Mouse (Mus musculus) CH12.LX (cell line): Measurements from ENCODE around the gene S100pbp. TPM values are rescaled to one million over a fixed set of nuclear protein-coding genes. Genes with fewer than 3 reads are reported as not detected.

ENCODE experiments used
- DNase-seq: peaks from one replicate; pipeline ENCODE4 v3.0.0-alpha.2; 2013; ENCODE audit errors: extremely low read depth
- H3K27ac ChIP-seq: 2 replicates; pipeline ENCODE4 v1.5.1; 2012; ENCODE audit warnings: low read depth, mild to moderate bottlenecking, control low read depth, moderate library complexity; ENCODE audit not compliant: insufficient read depth
- H3K27me3 ChIP-seq: replicated peaks from 2 replicates; pipeline ENCODE3; 2012; ENCODE audit warnings: inconsistent platforms
- H3K36me3 ChIP-seq, 2 experiments: replicated peaks in 1 of 2; 2 replicates each; pipeline versions ENCODE3 to v1.6.1; 2012; ENCODE audit warnings: inconsistent platforms in 1 of 2, low read length in 1 of 2, mild to moderate bottlenecking in 1 of 2, mixed read lengths in 1 of 2, moderate library complexity in 1 of 2; ENCODE audit not compliant: control insufficient read depth in 1 of 2, insufficient read depth in 1 of 2
- H3K4me1 ChIP-seq, 2 experiments: 2 replicates each; pipeline ENCODE4 v1.6.1; 2012; ENCODE audit warnings: inconsistent platforms in 1 of 2, moderate library complexity in 1 of 2; ENCODE audit not compliant: insufficient read depth in 2 of 2, control insufficient read depth in 1 of 2
- H3K4me2 ChIP-seq: 2 replicates; pipeline ENCODE4 v1.6.1; 2012; ENCODE audit warnings: low read depth, mild to moderate bottlenecking, control low read depth; ENCODE audit not compliant: poor library complexity, insufficient read depth, severe bottlenecking
- H3K4me3 ChIP-seq, 3 experiments: fragments of 150-350 bp in 1 of 3; sonication (generic) in 1 of 3; replicated peaks in 1 of 3; 2 replicates each; pipeline versions ENCODE3 to v1.5.1; 2011 to 2012; ENCODE audit warnings: low read depth in 2 of 3, low read length in 2 of 3, mild to moderate bottlenecking in 2 of 3, moderate library complexity in 2 of 3, control low read depth in 1 of 3, improper control_type of control experiment in 1 of 3, inconsistent platforms in 1 of 3, mixed read lengths in 1 of 3; ENCODE audit not compliant: poor library complexity in 1 of 3
- H3K79me2 ChIP-seq: replicated peaks from 2 replicates; pipeline ENCODE4 v1.6.1; 2012; ENCODE audit warnings: mild to moderate bottlenecking, moderate library complexity; ENCODE audit not compliant: control insufficient read depth, poor library complexity, insufficient read depth, severe bottlenecking; ENCODE audit errors: extremely low read depth
- H3K9ac ChIP-seq: 2 replicates; pipeline ENCODE4 v1.6.1; 2012; ENCODE audit warnings: low read depth, mild to moderate bottlenecking, control low read depth, moderate library complexity; ENCODE audit not compliant: insufficient read depth
- H3K9me3 ChIP-seq: replicated peaks from 2 replicates; pipeline ENCODE3; 2012; ENCODE audit warnings: low read length, inconsistent platforms, mixed read lengths
- CHD1 ChIP-seq: IDR thresholded peaks from 2 replicates; pipeline ENCODE4 v1.6.1; 2012; ENCODE audit warnings: low read depth, low read length, improper control_type of control experiment, inconsistent platforms
- CHD2 ChIP-seq: IDR thresholded peaks from 2 replicates; pipeline ENCODE4 v1.6.1; 2011; ENCODE audit warnings: low read length, improper control_type of control experiment
- CTCF ChIP-seq, 2 experiments: IDR thresholded peaks in 1 of 2; conservative IDR thresholded peaks in 1 of 2; 2 replicates each; pipeline ENCODE4 v1.5.1; 2011 to 2012; ENCODE audit warnings: low read depth in 2 of 2, low read length in 2 of 2, improper control_type of control experiment in 1 of 2, inconsistent platforms in 1 of 2, mild to moderate bottlenecking in 1 of 2, moderate library complexity in 1 of 2
- E2F4 ChIP-seq: IDR thresholded peaks from 2 replicates; pipeline ENCODE4 v1.6.1; 2011; ENCODE audit warnings: low read depth, low read length, improper control_type of control experiment; ENCODE audit not compliant: insufficient replicate concordance
- ELF1 ChIP-seq: IDR thresholded peaks from 2 replicates; pipeline ENCODE4 v1.6.1; 2014; ENCODE audit warnings: low read depth, mild to moderate bottlenecking, inconsistent platforms, low read length, improper control_type of control experiment
- EP300 ChIP-seq: IDR thresholded peaks from 2 replicates; pipeline ENCODE4 v1.6.1; 2011; ENCODE audit warnings: low read length, improper control_type of control experiment
- ETS1 ChIP-seq: conservative IDR thresholded peaks from 2 replicates; pipeline ENCODE4 v1.6.1; 2012; ENCODE audit warnings: low read depth, mild to moderate bottlenecking, inconsistent platforms, low read length, improper control_type of control experiment, moderate library complexity
- IRF4 ChIP-seq: IDR thresholded peaks from 2 replicates; pipeline ENCODE4 v1.6.1; 2014; ENCODE audit warnings: low read depth, mild to moderate bottlenecking, inconsistent platforms, low read length, improper control_type of control experiment
- JUND ChIP-seq: conservative IDR thresholded peaks from 2 replicates; pipeline ENCODE4 v1.6.1; 2011; ENCODE audit warnings: low read depth, low read length, improper control_type of control experiment
- KAT2A ChIP-seq: IDR thresholded peaks from 2 replicates; pipeline ENCODE4 v1.6.1; 2012; ENCODE audit warnings: low read length, improper control_type of control experiment, inconsistent platforms; ENCODE audit not compliant: insufficient replicate concordance
- MAFK ChIP-seq: IDR thresholded peaks from 2 replicates; pipeline ENCODE4 v1.6.1; 2011; ENCODE audit warnings: low read length, improper control_type of control experiment; ENCODE audit not compliant: insufficient replicate concordance
- MAX ChIP-seq: IDR thresholded peaks from 2 replicates; pipeline ENCODE4 v1.6.1; 2011; ENCODE audit warnings: low read length, improper control_type of control experiment
- NELFE ChIP-seq: IDR thresholded peaks from 2 replicates; pipeline ENCODE4 v1.6.1; 2011; ENCODE audit warnings: low read depth, low read length, improper control_type of control experiment
- POLR2A ChIP-seq: IDR thresholded peaks from 2 replicates; pipeline ENCODE4 v1.6.1; 2011; ENCODE audit warnings: low read depth, mild to moderate bottlenecking, improper control_type of control experiment, low read length
- POLR2AphosphoS2 ChIP-seq: IDR thresholded peaks from 2 replicates; pipeline ENCODE4 v1.6.1; 2011; ENCODE audit warnings: low read depth, low read length, improper control_type of control experiment
- RCOR1 ChIP-seq: conservative IDR thresholded peaks from 2 replicates; pipeline ENCODE4 v1.6.1; 2012; ENCODE audit warnings: low read depth, mild to moderate bottlenecking, inconsistent platforms, low read length, improper control_type of control experiment
- SIN3A ChIP-seq: IDR thresholded peaks from 2 replicates; pipeline ENCODE4 v1.6.1; 2012; ENCODE audit warnings: low read length, improper control_type of control experiment, inconsistent platforms
- SMC3 ChIP-seq: IDR thresholded peaks from 2 replicates; pipeline ENCODE4 v1.6.1; 2011; ENCODE audit warnings: low read depth, low read length, improper control_type of control experiment
- TBP ChIP-seq: conservative IDR thresholded peaks from 2 replicates; pipeline ENCODE4 v1.6.1; 2011; ENCODE audit warnings: low read depth, low read length, improper control_type of control experiment
- UBTF ChIP-seq: IDR thresholded peaks from 2 replicates; pipeline ENCODE4 v1.6.1; 2012; ENCODE audit warnings: low read depth, mild to moderate bottlenecking, inconsistent platforms, low read length, improper control_type of control experiment, moderate library complexity
- USF1 ChIP-seq: IDR thresholded peaks from 2 replicates; pipeline ENCODE4 v1.6.1; 2014; ENCODE audit warnings: low read depth, mild to moderate bottlenecking, inconsistent platforms, low read length, improper control_type of control experiment
- ZC3H11A ChIP-seq: IDR thresholded peaks from 2 replicates; pipeline ENCODE4 v1.6.1; 2012; ENCODE audit warnings: low read depth, mild to moderate bottlenecking, inconsistent platforms, low read length, improper control_type of control experiment
- ZKSCAN1 ChIP-seq: IDR thresholded peaks from 2 replicates; pipeline ENCODE4 v1.6.1; 2012; ENCODE audit warnings: low read depth, inconsistent platforms, low read length, improper control_type of control experiment, borderline replicate concordance
- ZMIZ1 ChIP-seq: IDR thresholded peaks from 2 replicates; pipeline ENCODE4 v1.6.1; 2012; ENCODE audit warnings: low read depth, mild to moderate bottlenecking, inconsistent platforms, low read length, improper control_type of control experiment
- ZNF384 ChIP-seq: IDR thresholded peaks from 2 replicates; pipeline ENCODE4 v1.6.1; 2012; ENCODE audit warnings: low read depth, low read length, improper control_type of control experiment, inconsistent platforms
- dilution Hi-C: fragments of 300-500 bp; cut with MboI; formaldehyde crosslinking; loops from 2 replicates; pipeline ENCODE4 v1.14.3; 2020; ENCODE audit warnings: low sequenced_read_pairs; ENCODE audit not compliant: extremely low pct_unique_long_range_greater_than_20kb, extremely low pct_ligation_motif_present
- in situ Hi-C: fragments of 300-500 bp; cut with MboI; formaldehyde crosslinking; loops from 3 replicates; pipeline ENCODE4 v1.14.3; 2019; ENCODE audit warnings: low sequenced_read_pairs, low pct_ligation_motif_present, low pct_unique_long_range_greater_than_20kb, mixed read lengths
- polyA plus RNA-seq: library from polyadenylated mRNA; unstranded; fragments of >175 nt; gene quantifications from 2 replicates; pipeline ENCODE4 v1.2.1, GENCODE M21; 2012; ENCODE audit warnings: low read depth; ENCODE audit not compliant: insufficient read length
- total RNA-seq, 2 experiments: library from RNA; depleted of rRNA; stranded (reverse); fragments of 300-350 nt in 1 of 2; fragments of >200 nt in 1 of 2; gene quantifications; 2 replicates each; pipeline ENCODE4 v1.2.3; 2012 to 2014

S100pbp gene
- total and polyA plus RNA-seq, 3 experiments, result 22.5 to 43.6 (median 43.6) TPM

DNA sequence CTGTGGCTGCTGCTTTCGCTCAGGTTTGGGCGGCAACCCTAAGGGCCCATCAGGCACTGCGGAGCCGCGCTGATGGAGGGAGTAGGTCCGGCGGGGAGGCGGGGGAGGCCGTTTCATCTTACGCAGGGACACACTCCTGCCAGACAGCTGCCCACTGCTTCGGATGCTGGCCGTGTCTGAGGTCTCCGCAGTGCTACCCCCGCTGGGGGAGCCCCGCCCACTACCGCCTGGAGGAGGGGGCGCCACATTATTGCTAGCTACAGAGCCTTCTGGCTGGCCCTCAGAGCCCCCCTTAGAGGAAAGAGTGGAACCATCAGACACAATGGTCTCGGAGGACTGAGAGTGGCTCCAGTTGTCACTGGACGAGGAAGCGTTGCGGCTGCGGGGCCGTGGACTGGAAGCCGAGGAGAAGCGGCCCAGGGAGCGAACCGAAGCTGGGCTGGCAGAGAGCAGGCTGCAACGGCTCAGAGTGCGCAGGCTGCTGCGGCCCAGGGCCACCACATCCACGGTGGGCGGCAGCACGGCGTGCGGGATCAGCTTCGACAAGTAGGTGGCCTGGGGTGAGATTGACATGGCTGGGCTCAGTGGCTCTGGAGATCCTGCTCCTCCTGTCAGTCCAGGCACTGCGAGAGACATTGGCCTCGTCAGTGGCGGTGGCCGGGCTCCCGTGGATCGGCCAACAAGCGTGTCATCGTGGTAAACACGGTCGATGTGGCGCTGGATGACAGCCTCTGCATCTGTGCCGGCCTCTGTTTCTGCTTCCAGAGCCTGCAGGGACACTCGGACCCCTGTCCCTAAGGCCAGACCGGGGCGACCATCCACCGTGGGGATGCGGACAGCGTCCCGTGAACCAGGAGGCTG lies 34.1 kb upstream of the S100pbp start:
- Histone ChIP-seq H3K4me1 (0 out of 4 replicates have a peak, but pooled peaks cover 3% of the 10 kb centered on the region in 2 experiments), H3K27me3 (no peaks in the 10 kb centered on the region), H3K4me3 (no peak overlapping the region), H3K9me3 (no peaks in the 10 kb centered on the region), H3K27ac (no peak overlapping the region), H3K79me2 (no peaks in the 10 kb centered on the region), H3K4me2 (no peak overlapping the region), H3K36me3 (peaks cover 13 to 45% of the 10 kb centered on the region in 2 experiments), H3K9ac (no peak overlapping the region)
- no peak for TF ChIP-seq ZC3H11A
- TF ChIP-seq MAFK, result no peak
- TF ChIP-seq POLR2A, result no peak
- no peak for TF ChIP-seq ZKSCAN1
- no peak for TF ChIP-seq MAX
- TF ChIP-seq CHD2, result no peak
- TF ChIP-seq ZNF384, result no peak
- TF ChIP-seq SMC3, result no peak
- TF ChIP-seq NELFE, result no peak
- no peak for TF ChIP-seq ETS1
- TF ChIP-seq E2F4, result no peak
- no peak for TF ChIP-seq ZMIZ1
- in situ Hi-C loops, result loop anchor here (5.0 kb wide), 1 partner anchor 34 kb away; no protein-coding TSS in a partner anchor
- dilution Hi-C loops, result no loop called here
- DNase-seq, result no peak

DNA sequence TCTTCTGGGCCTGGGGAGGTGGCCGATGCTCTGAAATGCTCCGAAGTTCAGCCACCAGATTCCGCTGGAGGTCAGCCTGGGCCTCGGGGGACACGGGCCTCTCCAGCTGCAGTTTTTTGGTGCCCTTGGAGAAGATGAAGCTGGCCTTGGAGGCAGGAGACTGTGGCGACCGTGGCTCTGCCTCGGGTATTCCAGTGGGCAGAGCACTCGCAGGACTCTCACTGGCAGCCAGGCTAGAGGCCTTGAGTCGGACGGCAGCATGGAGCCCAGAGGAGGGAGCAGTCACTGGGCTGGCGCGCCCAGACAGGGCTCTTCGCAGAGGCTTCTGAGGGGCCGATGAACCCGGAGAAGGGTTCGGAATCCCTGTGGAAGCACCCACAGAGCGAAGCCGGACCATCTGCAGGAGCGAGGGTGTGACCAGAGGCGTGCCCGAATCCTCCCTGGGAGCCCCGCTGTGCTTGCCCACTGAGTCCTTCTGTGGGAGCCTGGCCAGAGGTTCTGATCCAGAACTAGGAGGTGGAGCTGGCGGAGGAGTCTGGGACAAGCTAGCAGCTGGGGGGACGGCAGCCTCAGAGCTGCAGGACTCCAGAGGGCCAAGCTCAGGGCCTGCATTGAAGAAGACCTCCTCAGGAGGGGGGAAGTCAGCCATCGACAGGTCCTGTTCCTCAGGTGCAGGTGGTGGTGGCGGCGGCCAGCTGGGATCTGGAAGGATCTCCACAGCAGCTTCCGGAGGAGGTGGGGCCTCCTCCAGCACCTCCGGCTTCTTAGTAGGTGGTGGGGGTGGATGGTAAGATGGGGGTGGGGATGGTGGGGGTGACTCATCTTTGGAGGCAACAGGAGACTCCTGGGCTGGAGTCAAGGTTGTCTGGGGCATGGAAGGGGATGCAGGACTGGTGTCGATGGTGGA lies 32.7 kb upstream of the S100pbp start:
- Histone ChIP-seq H3K27me3 (no peaks in the 10 kb centered on the region), H3K4me1 (no peaks in the 10 kb centered on the region), H3K9me3 (no peaks in the 10 kb centered on the region), H3K36me3 (peaks cover 25 to 58% of the 10 kb centered on the region in 2 experiments), H3K27ac (no peak overlapping the region), H3K4me2 (no peak overlapping the region), H3K79me2 (no peaks in the 10 kb centered on the region), H3K4me3 (no peak overlapping the region), H3K9ac (no peak overlapping the region)
- no peak for DNase-seq
- TF ChIP-seq E2F4 (no peak), USF1 (no peak), ZNF384 (no peak), ELF1 (no peak), UBTF (no peak), JUND (no peak), CHD1 (no peak), RCOR1 (no peak), IRF4 (no peak), KAT2A (no peak), NELFE (no peak), EP300 (no peak), POLR2AphosphoS2 (no peak), ZKSCAN1 (no peak), CTCF (conservative IDR thresholded peaks at IDR 0.05 in 1 of 2, IDR thresholded peaks at IDR 0.05 in 1 of 2; ENCODE audit: low read depth in 2 of 2, low read length in 2 of 2) (no peak), TBP (no peak), SIN3A (no peak)
- in situ Hi-C loops, result loop anchor here (5.0 kb wide), 1 partner anchor 35 kb away; no protein-coding TSS in a partner anchor
- dilution Hi-C loops, result no loop called here
